Mouse (Mus musculus) midbrain, embryonic 15.5 days (tissue): ENCODE results near the gene Ninj2. TPM values are rescaled to one million over a fixed set of nuclear protein-coding genes. Genes with fewer than 3 reads are reported as not detected.

Experiments
- ATAC-seq: fragments of 200-750 bp; cut with Nextera tagmentation; replicated peaks from 2 replicates; pipeline ENCODE4 v1.8.0; 2017; ENCODE audit warnings: moderate TSS enrichment
- H3K27ac ChIP-seq: fragments of 300-500 bp; sonication (generic); 2 replicates; pipeline ENCODE4 v1.5.1; 2015; ENCODE audit warnings: mild to moderate bottlenecking, inconsistent platforms
- H3K27me3 ChIP-seq: fragments of 300-500 bp; sonication (generic); replicated peaks from 2 replicates; pipeline ENCODE4 v1.6.1; 2015; ENCODE audit warnings: inconsistent platforms
- H3K36me3 ChIP-seq: fragments of 300-500 bp; sonication (generic); replicated peaks from 2 replicates; pipeline ENCODE4 v1.6.1; 2015; ENCODE audit warnings: inconsistent platforms
- H3K4me1 ChIP-seq: fragments of 300-500 bp; sonication (generic); 2 replicates; pipeline ENCODE4 v1.6.1; 2015; ENCODE audit warnings: inconsistent platforms
- H3K4me2 ChIP-seq: fragments of 300-500 bp; sonication (generic); 2 replicates; pipeline ENCODE4 v1.6.1; 2015; ENCODE audit warnings: inconsistent platforms, mild to moderate bottlenecking, moderate library complexity
- H3K4me3 ChIP-seq: fragments of 300-500 bp; sonication (generic); 2 replicates; pipeline ENCODE4 v1.5.1; 2015; ENCODE audit warnings: mild to moderate bottlenecking, inconsistent platforms
- H3K9ac ChIP-seq: fragments of 300-500 bp; sonication (generic); 2 replicates; pipeline ENCODE4 v1.6.1; 2015; ENCODE audit warnings: mild to moderate bottlenecking, inconsistent platforms
- H3K9me3 ChIP-seq: fragments of 300-500 bp; sonication (generic); 2 replicates; pipeline ENCODE4 v1.6.1; 2016; ENCODE audit warnings: inconsistent platforms
- WGBS: fragments of 180-500 bp; shearing (Covaris S2); methylation state at CpG from one replicate; pipeline ENCODE4 v1.1.7; 2015; ENCODE audit warnings: mixed read lengths; 5-methylcytosine and 5-hydroxymethylcytosine counted together
- polyA plus RNA-seq: library from polyadenylated mRNA; unstranded; fragments of >200 nt; fragmentation: Nextera tagmentation; extraction: Ambion mirVana; gene quantifications from 2 replicates; pipeline ENCODE4 v1.2.1, GENCODE M21; 2015

Gene Ninj2
- polyA plus RNA-seq, 1 experiment from 2014 or later, result not detected

GRCm38 (mm10) chr6:120099392-120099791 is 6.2 kb downstream of the Ninj2 start:
- H3K4me2 ChIP-seq, result no peak overlapping the region
- whole genome bisulfite sequencing, result 75% methylated on average over 5 of the region's 5 CpGs
- no peaks in the 10 kb centered on the region for H3K27me3 ChIP-seq
- no peaks in the 10 kb centered on the region for H3K9me3 ChIP-seq
- H3K4me1 ChIP-seq, result no peaks in the 10 kb centered on the region
- no peak overlapping the region for H3K27ac ChIP-seq
- no peak overlapping the region for H3K9ac ChIP-seq
- no peak overlapping the region for H3K4me3 ChIP-seq
- no peak for ATAC-seq
- no peaks in the 10 kb centered on the region for H3K36me3 ChIP-seq

- no peaks in the 10 kb centered on the region for H3K36me3 ChIP-seq
- H3K4me2 ChIP-seq, result no peak overlapping the region
- H3K9me3 ChIP-seq, result no peaks in the 10 kb centered on the region
- no peak for ATAC-seq
- 78% methylated on average over 12 of the region's 12 CpGs for WGBS
- no peak overlapping the region for H3K4me3 ChIP-seq
- no peaks in the 10 kb centered on the region for H3K4me1 ChIP-seq
- no peaks in the 10 kb centered on the region for H3K27me3 ChIP-seq
- H3K27ac ChIP-seq, result no peak overlapping the region
- no peak overlapping the region for H3K9ac ChIP-seq
Measured at GRCm38 (mm10) chr6:120101221-120101620, 8.1 kb downstream of the Ninj2 start.

GRCm38 (mm10) chr6:120101996-120102395 is 8.8 kb downstream of the Ninj2 start:
- 68% methylated on average over 6 of the region's 6 CpGs for WGBS
- Histone ChIP-seq H3K27ac (no peak overlapping the region), H3K4me1 (no peaks in the 10 kb centered on the region), H3K4me2 (no peak overlapping the region), H3K36me3 (no peaks in the 10 kb centered on the region), H3K9me3 (no peaks in the 10 kb centered on the region), H3K9ac (no peak overlapping the region), H3K27me3 (no peaks in the 10 kb centered on the region), H3K4me3 (no peak overlapping the region)
- no peak for ATAC-seq

GRCm38 (mm10) chr6:120103104-120103503 is 10.0 kb downstream of the Ninj2 start:
- H3K36me3 ChIP-seq, result no peaks in the 10 kb centered on the region
- H3K27ac ChIP-seq, result no peak overlapping the region
- no peaks in the 10 kb centered on the region for H3K9me3 ChIP-seq
- H3K4me3 ChIP-seq, result no peak overlapping the region
- 70% methylated on average over 1 of the region's 1 CpGs for WGBS
- no peaks in the 10 kb centered on the region for H3K27me3 ChIP-seq
- no peaks in the 10 kb centered on the region for H3K4me1 ChIP-seq
- no peak overlapping the region for H3K4me2 ChIP-seq
- H3K9ac ChIP-seq, result no peak overlapping the region
- ATAC-seq, result no peak

- no peak overlapping the region for H3K4me3 ChIP-seq
- H3K9me3 ChIP-seq, result no peaks in the 10 kb centered on the region
- H3K4me2 ChIP-seq, result no peak overlapping the region
- no peaks in the 10 kb centered on the region for H3K27me3 ChIP-seq
- H3K36me3 ChIP-seq, result no peaks in the 10 kb centered on the region
- H3K27ac ChIP-seq, result no peak overlapping the region
- H3K4me1 ChIP-seq, result no peaks in the 10 kb centered on the region
- ATAC-seq, result no peak
- no peak overlapping the region for H3K9ac ChIP-seq
Measured at GRCm38 (mm10) chr6:120105055-120105454, 11.9 kb downstream of the Ninj2 start.

- 71% methylated on average over 5 of the region's 5 CpGs for WGBS
- ATAC-seq, result no peak
- Histone ChIP-seq H3K27ac (no peak overlapping the region), H3K4me3 (no peak overlapping the region), H3K9me3 (no peaks in the 10 kb centered on the region), H3K4me2 (no peak overlapping the region), H3K27me3 (no peaks in the 10 kb centered on the region), H3K36me3 (no peaks in the 10 kb centered on the region), H3K9ac (no peak overlapping the region), H3K4me1 (peaks cover 9% of the 10 kb centered on the region)
Measured at GRCm38 (mm10) chr6:120107586-120107985, 14.4 kb downstream of the Ninj2 start.

- Histone ChIP-seq H3K4me2 (no peak overlapping the region), H3K27ac (no peak overlapping the region), H3K4me1 (peaks cover 10% of the 10 kb centered on the region), H3K4me3 (no peak overlapping the region), H3K36me3 (no peaks in the 10 kb centered on the region), H3K27me3 (no peaks in the 10 kb centered on the region), H3K9me3 (no peaks in the 10 kb centered on the region), H3K9ac (no peak overlapping the region)
- 85% methylated on average over 6 of the region's 6 CpGs for WGBS
- ATAC-seq, result no peak
Measured at GRCm38 (mm10) chr6:120108061-120108460, 14.9 kb downstream of the Ninj2 start.

- no peaks in the 10 kb centered on the region for H3K36me3 ChIP-seq
- no peak overlapping the region for H3K4me2 ChIP-seq
- no peak overlapping the region for H3K27ac ChIP-seq
- no peak overlapping the region for H3K9ac ChIP-seq
- no peaks in the 10 kb centered on the region for H3K9me3 ChIP-seq
- peaks cover 10% of the 10 kb centered on the region for H3K4me1 ChIP-seq
- ATAC-seq, result no peak
- no peaks in the 10 kb centered on the region for H3K27me3 ChIP-seq
- 42% methylated on average over 7 of the region's 7 CpGs for WGBS
- no peak overlapping the region for H3K4me3 ChIP-seq
Measured at GRCm38 (mm10) chr6:120109173-120109572, 16.0 kb downstream of the Ninj2 start.

GRCm38 (mm10) chr6:120109932-120110331 is 16.8 kb downstream of the Ninj2 start:
- H3K36me3 ChIP-seq, result no peaks in the 10 kb centered on the region
- WGBS, result 69% methylated on average over 5 of the region's 5 CpGs
- ATAC-seq, result no peak

GRCm38 (mm10) chr6:120110738-120111409 is 17.7 kb downstream of the Ninj2 start:
- Histone ChIP-seq H3K9ac (no peak overlapping the region), H3K4me1 (peaks cover 10% of the 10 kb centered on the region), H3K9me3 (no peaks in the 10 kb centered on the region), H3K27ac (no peak overlapping the region), H3K27me3 (no peaks in the 10 kb centered on the region), H3K4me3 (no peak overlapping the region), H3K4me2 (no peak overlapping the region), H3K36me3 (no peaks in the 10 kb centered on the region)
- WGBS, result 69% methylated on average over 7 of the region's 7 CpGs
- ATAC-seq, result no peak

More at GRCm38 (mm10) chr6:120109932-120110331, 16.8 kb downstream of the Ninj2 start:
- Histone ChIP-seq H3K4me3 (no peak overlapping the region), H3K9me3 (no peaks in the 10 kb centered on the region), H3K9ac (no peak overlapping the region), H3K4me1 (peaks cover 10% of the 10 kb centered on the region), H3K4me2 (no peak overlapping the region), H3K27me3 (no peaks in the 10 kb centered on the region), H3K27ac (no peak overlapping the region)

GRCm38 (mm10) chr6:120111410-120111783 is 18.2 kb downstream of the Ninj2 start:
- no peak for ATAC-seq
- Histone ChIP-seq H3K4me1 (peaks cover 10% of the 10 kb centered on the region), H3K27me3 (no peaks in the 10 kb centered on the region), H3K9ac (no peak overlapping the region), H3K27ac (no peak overlapping the region), H3K9me3 (no peaks in the 10 kb centered on the region), H3K36me3 (no peaks in the 10 kb centered on the region), H3K4me2 (no peak overlapping the region), H3K4me3 (no peak overlapping the region)
- WGBS, result 80% methylated on average over 3 of the region's 3 CpGs

GRCm38 (mm10) chr6:120111984-120112803 is 19.0 kb downstream of the Ninj2 start:
- Histone ChIP-seq H3K9ac (no peak overlapping the region), H3K4me2 (peak overlapping the region; percentile 52), H3K9me3 (no peaks in the 10 kb centered on the region), H3K27ac (peak overlapping the region; percentile 52), H3K36me3 (no peaks in the 10 kb centered on the region), H3K4me3 (peak overlapping the region; percentile 25), H3K27me3 (no peaks in the 10 kb centered on the region), H3K4me1 (peaks cover 10% of the 10 kb centered on the region)
- 7% methylated on average over 21 of the region's 22 CpGs for WGBS
- peak; percentile 86 for ATAC-seq

- Histone ChIP-seq H3K36me3 (no peaks in the 10 kb centered on the region), H3K4me2 (no peak overlapping the region), H3K4me3 (no peak overlapping the region), H3K27ac (no peak overlapping the region), H3K4me1 (peaks cover 10% of the 10 kb centered on the region), H3K9me3 (no peaks in the 10 kb centered on the region), H3K27me3 (no peaks in the 10 kb centered on the region), H3K9ac (no peak overlapping the region)
- 92% methylated on average over 3 of the region's 3 CpGs for WGBS
- ATAC-seq, result no peak
Measured at GRCm38 (mm10) chr6:120113856-120114255, 20.7 kb downstream of the Ninj2 start.
